Mouse (Mus musculus) lung, adult 10 weeks (tissue): ENCODE measurements around the gene Tmem40. TPM values are rescaled to one million over a fixed set of nuclear protein-coding genes. Genes with fewer than 3 reads are reported as not detected.

Experiments used
- polyA plus RNA-seq: library from polyadenylated mRNA; stranded (reverse); fragments of 350-450 nt; fragmentation: Illumina TruSeq; extraction: RNeasy Lipid Tissue Mini Kit (QIAGEN cat#74804); gene quantifications from one replicate; pipeline ENCODE4 v1.2.3, GENCODE M21; 2014; ENCODE audit warnings: low read depth, low replicate concordance; ENCODE audit not compliant: insufficient read depth

Gene Tmem40
- 2.3 TPM for polyA plus RNA-seq

DNA sequence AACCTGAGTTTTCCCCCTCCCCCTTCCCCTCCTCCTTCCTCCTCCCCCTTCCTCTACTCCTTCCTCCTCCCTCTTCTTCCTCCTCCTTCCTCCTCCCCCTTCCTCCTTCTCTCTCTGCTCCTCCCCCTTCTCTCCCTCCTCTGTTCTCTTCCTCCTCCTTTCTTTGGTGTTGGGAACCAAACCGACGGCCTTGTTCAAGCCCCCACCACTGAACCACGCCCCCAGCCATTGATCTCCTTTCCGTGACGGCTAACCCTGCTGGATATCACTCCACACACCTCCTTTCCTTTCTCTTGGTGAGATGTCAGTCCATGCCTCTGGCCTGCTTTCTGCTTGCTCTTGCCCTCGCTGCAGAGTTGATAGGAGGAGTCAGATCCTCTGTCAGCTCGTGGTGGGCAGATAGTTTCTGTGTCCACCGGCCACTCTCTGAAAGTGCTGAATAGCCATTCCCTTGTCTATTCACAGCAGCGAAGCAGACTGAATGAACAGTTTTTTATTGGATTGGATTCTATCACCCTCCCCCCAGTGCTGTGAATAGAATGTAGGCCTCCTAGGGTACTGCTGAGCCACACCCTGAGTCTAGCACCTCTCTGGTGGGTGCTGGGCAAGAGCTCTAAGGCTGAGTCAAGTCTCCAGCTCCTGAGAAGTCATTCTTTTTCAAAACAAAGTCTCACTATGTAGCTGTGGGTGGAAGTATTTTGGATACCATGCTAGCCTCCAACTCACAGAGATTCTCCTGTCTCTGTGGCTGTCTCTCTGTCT, at the start of gene Tmem40:
Gene Tmem40, minus strand, starts transcription at position 416 of the 762 bp plus-strand sequence.

DNA sequence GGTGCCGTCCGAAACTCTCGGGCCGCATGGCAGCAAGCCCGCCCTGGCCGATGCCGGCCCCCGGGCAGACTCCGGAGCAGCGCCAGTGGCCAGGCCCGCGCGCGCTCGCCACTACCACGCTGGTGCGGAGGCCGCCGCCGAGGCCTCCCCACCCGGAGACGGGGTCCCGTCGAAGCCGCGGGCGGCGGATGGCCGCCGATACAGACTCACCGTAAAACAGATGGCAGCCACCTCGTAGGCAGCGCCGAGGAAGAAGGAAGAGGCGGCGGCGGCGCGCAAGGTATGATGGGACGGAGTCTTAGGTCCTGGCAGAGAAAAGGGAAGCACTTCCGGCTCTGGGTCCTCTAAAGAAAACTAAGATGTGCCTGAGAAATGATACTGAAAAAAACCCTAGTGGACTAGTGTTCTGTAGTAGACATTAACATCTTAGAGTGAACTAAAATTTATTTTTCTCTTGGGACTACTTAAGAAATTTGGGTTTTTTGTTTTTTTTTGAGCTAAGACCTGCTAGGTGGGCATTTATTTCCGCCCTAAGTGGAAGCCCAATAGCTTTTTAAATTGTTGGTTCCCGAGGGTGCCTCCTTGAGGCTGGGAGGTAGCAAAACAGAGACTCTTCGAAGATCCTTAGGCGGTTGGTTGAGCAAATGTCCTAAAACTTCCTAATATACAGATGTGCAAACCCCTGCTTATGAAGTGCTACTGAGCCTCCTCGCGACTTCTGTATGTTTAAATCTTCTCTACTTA, 46.5 kb upstream of the Tmem40 start, which contains the start of gene Rpl32:
Gene Rpl32, minus strand, starts transcription at position 260 of the 744 bp plus-strand sequence.

DNA sequence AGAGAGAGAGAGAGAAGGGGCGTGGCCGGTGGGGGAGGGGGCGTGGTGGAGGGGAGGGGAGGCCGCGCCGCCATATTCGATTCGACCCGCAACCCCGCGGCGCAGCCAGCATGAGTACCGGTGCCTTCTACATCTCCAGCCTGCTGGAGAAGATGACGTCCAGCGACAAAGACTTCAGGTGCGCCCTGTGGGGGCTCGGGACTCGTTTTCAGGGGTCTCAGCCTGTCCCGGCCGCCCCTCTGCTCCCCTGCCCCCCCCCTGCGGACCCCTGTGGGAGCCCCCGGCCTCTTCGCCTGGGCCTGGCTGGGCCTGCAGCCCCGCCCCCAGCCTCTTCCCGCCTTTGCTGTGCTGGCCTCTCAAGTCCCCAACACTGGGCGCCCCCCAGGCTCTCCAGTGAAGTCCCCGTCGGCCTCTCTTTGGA, 12.3 kb upstream of the Tmem40 start, which contains the start of gene Cand2:
Gene Cand2, plus strand, starts transcription at position 38 of the 421 bp plus-strand sequence.

Other genes starting within 250 kb of the Tmem40 start
- gene Tsen2, start 217.7 kb downstream of the Tmem40 start, polyA plus RNA-seq = 6.0 TPM
- not detected for gene Mkrn2os, start 169.8 kb downstream of the Tmem40 start, polyA plus RNA-seq
- gene Mkrn2, start 160.5 kb downstream of the Tmem40 start, polyA plus RNA-seq = 8.8 TPM
- gene Raf1, start 85.8 kb downstream of the Tmem40 start, polyA plus RNA-seq = 64.7 TPM
- 0.66 TPM for gene Cand2, start 12.1 kb upstream of the Tmem40 start, polyA plus RNA-seq
- gene Rpl32, start 46.3 kb upstream of the Tmem40 start, polyA plus RNA-seq = 2,276 TPM
- 1.2 TPM for gene Efcab12, start 76.0 kb upstream of the Tmem40 start, polyA plus RNA-seq
- gene Mbd4, start 91.0 kb upstream of the Tmem40 start, polyA plus RNA-seq = 1.9 TPM
- 5.2 TPM for gene Ift122, start 91.1 kb upstream of the Tmem40 start, polyA plus RNA-seq
- 0.11 TPM for gene Rho, start 169.3 kb upstream of the Tmem40 start, polyA plus RNA-seq
- not detected for gene H1foo, start 182.5 kb upstream of the Tmem40 start, polyA plus RNA-seq
- 31.7 TPM for gene Plxnd1, start 232.6 kb upstream of the Tmem40 start, polyA plus RNA-seq